Mouse (Mus musculus) olfactory bulb, adult 2 months (tissue): Measurements from ENCODE around the gene St6galnac3. TPM values are rescaled to one million over a fixed set of nuclear protein-coding genes. Genes with fewer than 3 reads are reported as not detected.

ENCODE experiments used
- H3K27ac ChIP-seq: fragments of 200-500 bp; 2 replicates; pipeline ENCODE4 v1.5.1; 2012; ENCODE audit warnings: low read depth, low read length; ENCODE audit not compliant: insufficient read depth
- H3K4me1 ChIP-seq: fragments of 200-500 bp; 2 replicates; pipeline ENCODE4 v1.6.1; 2012; ENCODE audit warnings: low read length; ENCODE audit not compliant: control insufficient read depth, insufficient read depth
- H3K4me3 ChIP-seq: fragments of 200-500 bp; 2 replicates; pipeline ENCODE4 v1.5.1; 2012; ENCODE audit warnings: mild to moderate bottlenecking, low read depth, low read length, moderate library complexity; ENCODE audit not compliant: insufficient read depth
- CTCF ChIP-seq: fragments of 200-500 bp; IDR thresholded peaks from 2 replicates; pipeline ENCODE4 v1.5.1; 2012; ENCODE audit warnings: low read depth, mild to moderate bottlenecking, low read length, moderate library complexity; ENCODE audit not compliant: insufficient read depth
- POLR2A ChIP-seq: fragments of 200-500 bp; IDR thresholded peaks from 2 replicates; pipeline ENCODE4 v1.6.1; 2012; ENCODE audit warnings: mild to moderate bottlenecking, low read depth, low read length, moderate library complexity; ENCODE audit not compliant: insufficient read depth
- WGBS: fragments of 180-500 bp; shearing (Covaris S2); methylation state at CpG from one replicate; pipeline ENCODE4 v1.1.7; 2018; 5-methylcytosine and 5-hydroxymethylcytosine counted together
- polyA plus RNA-seq: library from polyadenylated mRNA; stranded (reverse); fragments of >200 nt; gene quantifications from 2 replicates; pipeline ENCODE4 v1.2.4, GENCODE M21; 2012; ENCODE audit warnings: low replicate concordance; ENCODE audit not compliant: missing spikeins, insufficient read depth, insufficient read length

St6galnac3 gene
- polyA plus RNA-seq, 1 experiment = not detected

- 75% methylated on average over 2 of the region's 2 CpGs for WGBS
- no peak overlapping the region for H3K4me3 ChIP-seq
- no peak for TF ChIP-seq POLR2A
- no peak for TF ChIP-seq CTCF
- no peaks in the 10 kb centered on the region for H3K4me1 ChIP-seq
- H3K27ac ChIP-seq = no peak overlapping the region
Observed at GRCm38 (mm10) chr3:153188224-153188623, 536.8 kb downstream of the St6galnac3 start.

- WGBS = 83% methylated on average over 3 of the region's 3 CpGs
- Histone ChIP-seq H3K27ac (no peak overlapping the region), H3K4me1 (no peaks in the 10 kb centered on the region), H3K4me3 (no peak overlapping the region)
- TF ChIP-seq CTCF = no peak
- no peak for TF ChIP-seq POLR2A
Observed at GRCm38 (mm10) chr3:153185117-153185516, 539.9 kb downstream of the St6galnac3 start.

DNA sequence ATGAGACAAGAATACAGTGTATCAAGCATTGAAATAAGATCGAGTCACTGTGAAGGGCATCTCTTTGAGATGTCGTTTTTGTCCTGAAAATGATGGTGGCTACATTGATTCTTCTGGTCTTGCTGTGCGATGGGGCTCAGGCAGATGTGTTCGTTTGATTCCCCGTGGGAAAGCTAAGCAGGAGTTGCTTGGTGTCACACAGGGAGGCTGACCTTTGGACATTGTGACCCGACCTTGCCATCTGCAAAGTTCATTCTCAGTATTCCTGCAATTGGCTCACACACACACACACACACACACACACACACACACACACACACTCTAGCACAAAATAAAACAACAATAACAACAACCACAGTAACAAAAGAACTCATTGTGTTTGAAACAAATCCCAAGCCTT lies 543.7 kb downstream of the St6galnac3 start:
- no peak for TF ChIP-seq POLR2A
- no peak for TF ChIP-seq CTCF
- 78% methylated on average over 6 of the region's 6 CpGs for WGBS
- Histone ChIP-seq H3K4me3 (no peak overlapping the region), H3K4me1 (no peaks in the 10 kb centered on the region), H3K27ac (no peak overlapping the region)

- no peak overlapping the region for H3K4me3 ChIP-seq
- no peak for TF ChIP-seq CTCF
- TF ChIP-seq POLR2A = no peak
- H3K27ac ChIP-seq = no peak overlapping the region
- peaks cover 6% of the 10 kb centered on the region for H3K4me1 ChIP-seq
- 57% methylated on average over 4 of the region's 4 CpGs for WGBS
Observed at GRCm38 (mm10) chr3:153176749-153177148, 548.2 kb downstream of the St6galnac3 start.

DNA sequence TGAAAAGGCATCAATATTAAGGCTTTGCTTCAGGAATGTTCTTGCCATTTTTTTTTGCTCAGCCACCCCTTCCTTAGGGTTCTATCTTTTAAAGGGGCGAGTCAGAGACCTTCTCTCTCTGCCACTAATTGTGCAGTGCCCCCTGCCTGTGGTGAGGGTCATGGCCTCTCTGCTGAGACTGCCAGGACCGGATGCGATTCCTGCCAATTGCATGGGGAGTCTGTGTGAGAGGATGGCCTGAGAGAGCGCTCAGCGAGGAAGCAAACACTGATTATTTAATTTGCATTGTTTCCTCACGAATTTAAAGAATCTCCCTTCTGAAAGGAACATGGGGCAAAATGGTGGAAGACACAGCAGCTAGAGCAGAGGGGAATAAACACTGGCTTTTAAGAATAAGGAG lies 548.6 kb downstream of the St6galnac3 start:
- Histone ChIP-seq H3K4me1 (peaks cover 6% of the 10 kb centered on the region), H3K4me3 (no peak overlapping the region), H3K27ac (no peak overlapping the region)
- 49% methylated on average over 6 of the region's 6 CpGs for WGBS
- TF ChIP-seq POLR2A = no peak
- no peak for TF ChIP-seq CTCF

DNA sequence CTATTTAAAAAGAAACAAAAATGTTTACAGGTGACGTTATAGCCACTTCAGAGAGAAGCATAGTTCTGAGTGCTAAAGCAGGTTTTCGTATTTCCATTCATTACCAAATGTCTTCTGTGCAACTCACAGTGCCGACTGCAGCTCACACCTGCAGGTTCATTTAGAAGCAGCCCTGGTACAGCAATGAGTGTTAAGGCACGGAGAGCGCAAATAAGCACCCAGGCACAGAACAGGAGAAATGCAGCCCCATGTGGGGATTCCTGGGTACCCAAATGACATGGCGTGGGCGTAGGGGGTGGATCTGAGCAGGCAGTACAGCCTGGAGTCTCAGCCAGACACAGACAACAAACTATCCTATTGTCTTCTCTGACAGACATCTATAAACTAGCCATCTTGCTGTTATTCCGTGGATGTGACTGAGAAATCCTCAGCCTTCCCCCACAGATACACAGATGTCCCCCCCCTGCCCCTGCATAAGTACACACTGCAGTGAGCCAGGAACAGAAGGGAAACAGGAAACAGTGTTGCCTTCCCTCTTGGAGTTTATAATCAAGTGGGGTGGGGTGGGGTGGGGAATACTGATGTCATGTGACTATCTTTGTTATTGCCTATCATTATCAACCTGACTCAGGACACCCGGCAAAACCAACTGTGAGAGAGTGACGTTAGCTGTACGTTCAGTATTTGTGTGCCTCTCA lies 550.5 kb downstream of the St6galnac3 start:
- TF ChIP-seq POLR2A (no peak), CTCF (no peak)
- Histone ChIP-seq H3K4me1 (peaks cover 6% of the 10 kb centered on the region), H3K27ac (no peak overlapping the region), H3K4me3 (no peak overlapping the region)
- whole genome bisulfite sequencing = 59% methylated on average over 11 of the region's 11 CpGs

GRCm38 (mm10) chr3:153173567-153173966 lies 551.4 kb downstream of the St6galnac3 start:
- 83% methylated on average over 2 of the region's 2 CpGs for WGBS

GRCm38 (mm10) chr3:153170146-153170545 lies 554.8 kb downstream of the St6galnac3 start:
- Histone ChIP-seq H3K4me3 (no peak overlapping the region), H3K27ac (no peak overlapping the region), H3K4me1 (peaks cover 6% of the 10 kb centered on the region)
- TF ChIP-seq CTCF (no peak), POLR2A (no peak)
- WGBS = 96% methylated on average over 4 of the region's 4 CpGs

More at GRCm38 (mm10) chr3:153173567-153173966, 551.4 kb downstream of the St6galnac3 start:
- no peak overlapping the region for H3K27ac ChIP-seq
- H3K4me3 ChIP-seq = no peak overlapping the region
- peaks cover 6% of the 10 kb centered on the region for H3K4me1 ChIP-seq
- TF ChIP-seq POLR2A (no peak), CTCF (no peak)

DNA sequence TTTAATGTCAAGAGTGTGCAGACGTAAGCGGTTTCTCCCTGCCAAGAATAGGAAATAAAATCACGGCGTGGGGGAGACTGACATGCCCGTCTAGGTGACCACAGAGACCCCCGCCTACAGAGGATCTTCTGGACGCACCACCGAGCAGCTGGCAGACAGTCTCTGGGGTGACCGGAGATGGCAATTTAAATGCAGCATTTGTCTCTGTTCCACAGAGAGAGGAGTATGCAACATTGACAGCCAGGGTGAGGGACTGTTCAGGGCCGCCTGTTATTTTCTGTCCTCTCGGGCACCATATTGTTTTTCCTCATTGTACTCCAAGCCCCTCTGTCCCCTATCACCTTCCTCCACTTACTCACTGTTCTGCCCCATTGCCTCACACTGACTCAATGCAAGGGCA lies 555.2 kb downstream of the St6galnac3 start:
- 87% methylated on average over 11 of the region's 11 CpGs for WGBS
- H3K4me1 ChIP-seq = peaks cover 3% of the 10 kb centered on the region
- TF ChIP-seq CTCF (no peak), POLR2A (no peak)
- H3K4me3 ChIP-seq = no peak overlapping the region
- no peak overlapping the region for H3K27ac ChIP-seq

GRCm38 (mm10) chr3:153161676-153162075 lies 563.3 kb downstream of the St6galnac3 start:
- H3K4me1 ChIP-seq = no peaks in the 10 kb centered on the region
- no peak for TF ChIP-seq CTCF
- TF ChIP-seq POLR2A = no peak
- WGBS = 86% methylated on average over 9 of the region's 9 CpGs
- no peak overlapping the region for H3K27ac ChIP-seq
- no peak overlapping the region for H3K4me3 ChIP-seq
